11 mouse cellular contexts compared by ENCODE assay signal in the genomic region with DNA sequence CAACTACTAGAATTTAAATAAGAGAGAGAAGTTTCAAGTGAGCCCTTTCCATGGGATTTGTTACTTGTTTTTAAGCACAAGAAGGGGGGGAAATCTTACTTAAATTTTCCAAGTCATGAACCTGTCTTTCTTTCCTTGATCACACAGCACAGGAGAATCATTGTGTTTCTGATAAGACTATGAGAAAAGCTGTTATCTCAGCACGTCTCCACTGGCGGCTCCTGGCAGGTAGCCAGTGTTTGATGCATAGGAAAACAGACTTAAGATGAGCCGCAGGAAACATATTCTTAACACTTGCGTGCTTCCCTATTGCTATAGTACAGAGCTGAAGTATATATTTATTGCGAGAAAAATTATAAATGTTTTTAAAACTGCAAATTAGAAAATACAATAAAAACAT.
DNase-seq lines count a peak whose midpoint lies in the region; ATAC-seq and TF ChIP-seq lines count a peak whose summit lies in the region.
"Had no signal": no experiment of that assay in that cellular context is flagged by ENCODE, and none has a peak within 500 bp of the region (broad histone marks: within the 10 kb centered on the region; RNA-seq: fewer than 3 reads in every experiment).

No protein-coding gene starts in this region.

- peak overlapping the region; percentile 2; the same call in 1 of the 2 replicates for H3K27ac ChIP-seq in heart, embryonic 15.5 days
- no peak overlapping the region for H3K27ac ChIP-seq in midbrain, embryonic 15.5 days
- no peak overlapping the region for H3K27ac ChIP-seq in midbrain, embryonic 10.5 days (replicated peaks)
- H3K27ac ChIP-seq: embryonic facial prominence, embryonic 12.5 days; kidney, postnatal 0 days had no signal

- H3K4me1 ChIP-seq in heart, embryonic 15.5 days (replicated peaks): peaks cover 11% of the 10 kb centered on the region
- no peaks in the 10 kb centered on the region for H3K4me1 ChIP-seq in midbrain, embryonic 15.5 days
- H3K4me1 ChIP-seq in midbrain, embryonic 10.5 days: no peaks in the 10 kb centered on the region
- H3K4me1 ChIP-seq: embryonic facial prominence, embryonic 12.5 days had no signal

- no peak overlapping the region for H3K4me3 ChIP-seq in heart, embryonic 15.5 days
- no peak overlapping the region for H3K4me3 ChIP-seq in midbrain, embryonic 15.5 days
- H3K4me3 ChIP-seq in midbrain, embryonic 10.5 days: no peak overlapping the region
- H3K4me3 ChIP-seq: embryonic facial prominence, embryonic 12.5 days had no signal

- intact Hi-C loops in gastrocnemius, postnatal 36 days (cut with DNase I): no loop called here

- DNase-seq in heart, adult 18-20 months: no peak
- no peak for DNase-seq in midbrain, embryonic 10.5 days (ENCODE audit: low spot score)
- peak; percentile 78 for DNase-seq in brain, embryonic 14.5 days (ENCODE audit: low read depth)
- DNase-seq in right cerebral cortex, postnatal 10 days (ENCODE audit: low spot score in 2 of 2): peak; percentile 23 to 26
- DNase-seq in gastrocnemius, postnatal 36 days: no peak
- DNase-seq: heart, adult 11 months; thymus, postnatal 25 days had no signal

- no peaks in the 10 kb centered on the region for H3K9me3 ChIP-seq in heart, embryonic 15.5 days (replicated peaks)
- no peaks in the 10 kb centered on the region for H3K9me3 ChIP-seq in midbrain, embryonic 15.5 days
- no peaks in the 10 kb centered on the region for H3K9me3 ChIP-seq in midbrain, embryonic 10.5 days (replicated peaks)
- H3K9me3 ChIP-seq: embryonic facial prominence, embryonic 12.5 days had no signal

- TF ChIP-seq POLR2A in brain, embryonic 14.5 days (IDR thresholded peaks at IDR 0.05; ENCODE audit: borderline replicate concordance, extremely low read depth, insufficient read depth, insufficient read length, poor library complexity, severe bottlenecking): no peak

- H3K9ac ChIP-seq in heart, embryonic 15.5 days: no peak overlapping the region
- H3K9ac ChIP-seq in midbrain, embryonic 15.5 days: no peak overlapping the region
- H3K9ac ChIP-seq: embryonic facial prominence, embryonic 12.5 days had no signal

- TF ChIP-seq CTCF in brain, embryonic 14.5 days (IDR thresholded peaks at IDR 0.05; ENCODE audit: borderline replicate concordance, extremely low read depth, insufficient read depth, insufficient read length): no peak

- ATAC-seq in heart, embryonic 15.5 days (replicated peaks; ENCODE audit: insufficient number of reproducible peaks, insufficient read depth, low FRiP score, low read depth): no peak
- 0 out of 2 replicates have a peak, but pooled peaks have one; percentile 4 for ATAC-seq in midbrain, embryonic 15.5 days (replicated peaks)

- 17% methylated on average over 5 of the region's 5 CpGs for WGBS in heart, embryonic 15.5 days
- WGBS in midbrain, embryonic 15.5 days: 51% methylated on average over 5 of the region's 5 CpGs
- 62% methylated on average over 5 of the region's 5 CpGs for WGBS in midbrain, embryonic 10.5 days

- H3K36me3 ChIP-seq in heart, embryonic 15.5 days: no peaks in the 10 kb centered on the region
- no peaks in the 10 kb centered on the region for H3K36me3 ChIP-seq in midbrain, embryonic 15.5 days (replicated peaks)
- no peaks in the 10 kb centered on the region for H3K36me3 ChIP-seq in midbrain, embryonic 10.5 days
- H3K36me3 ChIP-seq: embryonic facial prominence, embryonic 12.5 days had no signal

- no peaks in the 10 kb centered on the region for H3K27me3 ChIP-seq in heart, embryonic 15.5 days
- no peaks in the 10 kb centered on the region for H3K27me3 ChIP-seq in midbrain, embryonic 15.5 days (replicated peaks)
- H3K27me3 ChIP-seq in midbrain, embryonic 10.5 days (ENCODE audit: low read depth, poor library complexity, severe bottlenecking): no peaks in the 10 kb centered on the region
- H3K27me3 ChIP-seq: embryonic facial prominence, embryonic 12.5 days had no signal

- no peak overlapping the region for H3K4me2 ChIP-seq in heart, embryonic 15.5 days
- H3K4me2 ChIP-seq in midbrain, embryonic 15.5 days: no peak overlapping the region
- H3K4me2 ChIP-seq: embryonic facial prominence, embryonic 12.5 days had no signal

Comparison
In these comparisons a context has a peak if more than half of its experiments do, and no peak if none do; other contexts are left out.
1. DNase-seq: peak in brain, embryonic 14.5 days (single experiment) and right cerebral cortex, postnatal 10 days (2 of 2); none in heart, adult 18-20 months (0 of 2), midbrain, embryonic 10.5 days (single experiment) and gastrocnemius, postnatal 36 days (0 of 2).